Mouse (Mus musculus): ENCODE measurements around the gene Exosc5. TPM values are rescaled to one million over a fixed set of nuclear protein-coding genes. Genes with fewer than 3 reads are reported as not detected.

Exosc5 gene
- polyA plus RNA-seq, 1 experiment, result 42.3 TPM

GRCm38 (mm10) chr7:25681341-25682231 lies 22.6 kb downstream of the Exosc5 start:
- TF ChIP-seq POLR2A (IDR thresholded peaks at IDR 0.05; ENCODE audit: borderline replicate concordance, insufficient read depth, low read length), result no peak
- no peak for TF ChIP-seq CTCF (IDR thresholded peaks at IDR 0.05; ENCODE audit: borderline replicate concordance, insufficient read depth, low read depth, low read length)
- H3K27me3 ChIP-seq (ENCODE audit: control insufficient read depth, insufficient read depth, low read length), result no peaks in the 10 kb centered on the region; the same call in 1 of the 2 replicates
- H3K4me3 ChIP-seq (replicated peaks; ENCODE audit: insufficient read depth, low read depth, low read length), result no peak overlapping the region
- H3K27ac ChIP-seq (ENCODE audit: insufficient read depth, low read length), result no peak overlapping the region
- 50% methylated on average over 15 of the region's 15 CpGs for WGBS
- H3K4me1 ChIP-seq (ENCODE audit: control insufficient read depth, insufficient read depth, low read length), result peaks cover 6% of the 10 kb centered on the region; the same call in 1 of the 2 replicates
- no peak for DNase-seq

DNA sequence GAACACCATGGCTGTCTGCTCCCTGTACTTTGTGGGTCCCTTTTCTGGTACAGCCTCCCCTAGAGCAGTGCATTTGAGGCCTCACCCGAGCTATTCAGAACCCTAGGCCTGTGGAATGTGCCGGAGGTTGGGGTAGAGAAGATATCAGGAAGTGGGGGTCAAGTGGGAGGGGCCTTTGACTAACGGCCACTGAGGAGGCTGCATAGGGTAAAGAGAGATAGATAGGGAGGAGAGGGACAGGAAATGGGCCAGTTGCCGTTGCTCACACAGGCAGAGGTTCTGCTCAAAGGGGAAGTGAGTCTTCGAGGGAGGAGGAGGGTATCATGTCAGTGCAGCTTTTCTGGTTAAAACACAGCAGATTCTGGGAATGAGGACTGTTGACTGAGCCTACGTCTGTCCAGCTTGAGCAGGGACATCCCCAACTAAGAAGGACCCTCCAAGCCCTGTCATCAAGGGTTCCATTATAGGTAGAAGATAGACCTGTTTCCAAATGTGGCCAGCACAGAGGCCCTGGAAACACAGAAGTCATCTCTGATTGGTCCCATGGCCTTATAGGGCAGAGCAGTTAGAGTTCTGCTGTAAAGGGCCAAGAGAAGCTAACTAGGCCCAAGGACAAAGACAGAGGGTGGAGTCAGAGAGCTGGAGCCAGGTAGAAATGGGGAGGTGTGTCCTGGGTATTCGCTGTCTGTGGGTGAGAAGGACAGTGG lies 24.7 kb downstream of the Exosc5 start:
- no peak for DNase-seq
- 87% methylated on average over 7 of the region's 7 CpGs for WGBS
- Histone ChIP-seq H3K4me3 (replicated peaks; ENCODE audit: insufficient read depth, low read depth, low read length) (no peak overlapping the region), H3K27me3 (ENCODE audit: control insufficient read depth, insufficient read depth, low read length) (peaks cover 5% of the 10 kb centered on the region; the same call in 1 of the 2 replicates), H3K27ac (ENCODE audit: insufficient read depth, low read length) (no peak overlapping the region), H3K4me1 (ENCODE audit: control insufficient read depth, insufficient read depth, low read length) (peaks cover 5% of the 10 kb centered on the region; the same call in 1 of the 2 replicates)
- TF ChIP-seq POLR2A (IDR thresholded peaks at IDR 0.05; ENCODE audit: borderline replicate concordance, insufficient read depth, low read length) (no peak), CTCF (IDR thresholded peaks at IDR 0.05; ENCODE audit: borderline replicate concordance, insufficient read depth, low read depth, low read length) (no peak)

DNA sequence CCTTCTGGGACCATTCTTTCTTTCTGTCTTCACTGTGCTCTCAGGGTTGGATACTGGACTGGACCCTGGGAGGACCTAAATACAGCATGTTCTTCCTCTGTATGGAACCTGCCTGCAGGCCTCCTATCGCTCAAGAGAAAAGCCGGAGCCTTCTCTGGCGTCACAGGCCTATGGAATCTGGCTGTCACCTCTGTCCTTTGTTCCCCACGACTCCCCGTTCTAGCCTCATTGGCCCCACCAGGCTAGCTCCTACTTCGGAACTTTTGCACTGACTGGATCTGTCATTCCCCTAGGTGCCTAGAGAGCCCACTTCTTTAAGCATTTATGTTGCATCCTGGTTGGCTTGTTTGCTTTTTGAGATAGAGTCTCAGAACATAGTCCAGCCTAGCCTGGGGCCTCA lies 25.7 kb downstream of the Exosc5 start:
- Histone ChIP-seq H3K4me1 (ENCODE audit: control insufficient read depth, insufficient read depth, low read length) (peaks cover 5% of the 10 kb centered on the region; the same call in 1 of the 2 replicates), H3K27ac (ENCODE audit: insufficient read depth, low read length) (no peak overlapping the region), H3K4me3 (replicated peaks; ENCODE audit: insufficient read depth, low read depth, low read length) (no peak overlapping the region), H3K27me3 (ENCODE audit: control insufficient read depth, insufficient read depth, low read length) (peaks cover 5% of the 10 kb centered on the region; the same call in 1 of the 2 replicates)
- TF ChIP-seq CTCF (IDR thresholded peaks at IDR 0.05; ENCODE audit: borderline replicate concordance, insufficient read depth, low read depth, low read length), result no peak
- no peak for TF ChIP-seq POLR2A (IDR thresholded peaks at IDR 0.05; ENCODE audit: borderline replicate concordance, insufficient read depth, low read length)
- 91% methylated on average over 6 of the region's 6 CpGs for whole genome bisulfite sequencing
- DNase-seq, result no peak

- no peak for TF ChIP-seq CTCF (IDR thresholded peaks at IDR 0.05; ENCODE audit: borderline replicate concordance, insufficient read depth, low read depth, low read length)
- no peak for TF ChIP-seq POLR2A (IDR thresholded peaks at IDR 0.05; ENCODE audit: borderline replicate concordance, insufficient read depth, low read length)
- Histone ChIP-seq H3K27me3 (ENCODE audit: control insufficient read depth, insufficient read depth, low read length) (peaks cover 5% of the 10 kb centered on the region; the same call in 1 of the 2 replicates), H3K4me1 (ENCODE audit: control insufficient read depth, insufficient read depth, low read length) (peaks cover 5% of the 10 kb centered on the region; the same call in 1 of the 2 replicates), H3K27ac (ENCODE audit: insufficient read depth, low read length) (no peak overlapping the region), H3K4me3 (replicated peaks; ENCODE audit: insufficient read depth, low read depth, low read length) (no peak overlapping the region)
- DNase-seq, result no peak
- WGBS, result 85% methylated on average over 21 of the region's 21 CpGs
These were observed 27.0 kb downstream of the Exosc5 start for GRCm38 (mm10) chr7:25685926-25686470.

DNA sequence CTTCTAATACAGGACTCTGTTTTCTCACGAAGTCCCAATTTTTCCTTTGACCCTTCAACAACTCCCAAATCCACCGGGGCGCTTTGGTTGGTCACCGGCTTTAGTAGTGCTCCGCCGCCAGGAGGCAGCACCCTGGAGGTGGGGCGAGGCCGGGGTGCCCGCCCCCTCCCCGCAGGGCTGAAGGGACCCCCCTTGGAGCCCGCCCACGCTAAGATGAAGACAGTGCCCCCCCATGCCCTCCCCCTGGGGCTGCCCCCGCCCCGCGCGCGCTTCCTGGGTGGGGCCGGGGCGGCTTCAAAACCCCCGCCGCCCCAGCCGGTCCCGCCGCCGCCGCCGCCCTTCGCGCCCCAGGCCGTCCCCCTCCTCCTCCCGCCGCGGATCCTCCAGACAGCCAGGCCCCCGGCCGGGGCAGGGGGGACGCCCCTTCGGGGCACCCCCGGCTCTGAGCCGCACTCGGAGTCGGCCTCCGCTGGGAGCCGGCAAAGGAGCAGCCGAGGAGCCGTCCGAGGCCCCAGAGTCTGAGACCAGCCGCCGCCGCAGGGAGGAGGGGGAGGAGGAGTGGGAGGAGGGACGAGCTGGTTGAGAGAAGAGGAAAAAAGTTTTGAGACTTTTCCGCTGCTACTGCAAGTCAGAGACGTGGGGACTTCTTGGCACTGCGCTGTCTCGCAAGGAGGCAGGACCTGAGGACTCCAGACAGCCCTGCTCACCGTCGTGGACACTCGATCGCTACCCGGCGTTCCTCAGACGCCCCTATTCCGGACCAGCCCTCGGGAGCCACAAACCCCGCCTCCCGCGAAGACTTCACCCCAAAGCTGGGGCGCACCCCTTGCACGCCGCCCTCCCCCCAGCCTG lies 27.9 kb downstream of the Exosc5 start, which contains the start of gene Tgfb1:
Gene Tgfb1, plus strand, starts transcription at position 323 of the 852 bp plus-strand sequence.
- H3K27ac ChIP-seq (ENCODE audit: insufficient read depth, low read length), result no peak within 1 kb of the TSS
- no peak for TF ChIP-seq POLR2A (IDR thresholded peaks at IDR 0.05; ENCODE audit: borderline replicate concordance, insufficient read depth, low read length)
- peak; percentile 27; the same call in 1 of the 2 replicates for TF ChIP-seq CTCF (IDR thresholded peaks at IDR 0.05; ENCODE audit: borderline replicate concordance, insufficient read depth, low read depth, low read length)
- 2% methylated on average over 55 of the region's 69 CpGs for whole genome bisulfite sequencing
- H3K4me3 ChIP-seq (replicated peaks; ENCODE audit: insufficient read depth, low read depth, low read length), result peak within 1 kb of the TSS; percentile 46
- peaks cover 3% of the 10 kb centered on the region; the same call in 1 of the 2 replicates for H3K4me1 ChIP-seq (ENCODE audit: control insufficient read depth, insufficient read depth, low read length)
- peaks cover 5% of the 10 kb centered on the region; the same call in 1 of the 2 replicates for H3K27me3 ChIP-seq (ENCODE audit: control insufficient read depth, insufficient read depth, low read length)
- no peak for DNase-seq

DNA sequence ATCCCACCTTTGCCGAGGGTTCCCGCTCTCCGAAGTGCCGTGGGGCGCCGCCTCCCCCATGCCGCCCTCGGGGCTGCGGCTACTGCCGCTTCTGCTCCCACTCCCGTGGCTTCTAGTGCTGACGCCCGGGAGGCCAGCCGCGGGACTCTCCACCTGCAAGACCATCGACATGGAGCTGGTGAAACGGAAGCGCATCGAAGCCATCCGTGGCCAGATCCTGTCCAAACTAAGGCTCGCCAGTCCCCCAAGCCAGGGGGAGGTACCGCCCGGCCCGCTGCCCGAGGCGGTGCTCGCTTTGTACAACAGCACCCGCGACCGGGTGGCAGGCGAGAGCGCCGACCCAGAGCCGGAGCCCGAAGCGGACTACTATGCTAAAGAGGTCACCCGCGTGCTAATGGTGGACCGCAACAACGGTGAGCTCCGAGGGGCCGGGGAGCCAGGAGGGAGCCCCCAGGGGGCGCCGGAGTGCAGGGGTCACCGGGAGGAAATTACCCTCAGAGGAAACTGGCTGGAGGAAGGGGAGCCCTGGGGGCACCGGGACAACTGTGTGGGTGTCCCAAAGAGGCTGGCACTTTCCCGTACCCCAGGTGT lies 28.9 kb downstream of the Exosc5 start:
- DNase-seq, result peak in 1 of 2 experiments; percentile 39
- TF ChIP-seq POLR2A (IDR thresholded peaks at IDR 0.05; ENCODE audit: borderline replicate concordance, insufficient read depth, low read length), result no peak
- Histone ChIP-seq H3K4me3 (replicated peaks; ENCODE audit: insufficient read depth, low read depth, low read length) (peak overlapping the region; percentile 33), H3K27ac (ENCODE audit: insufficient read depth, low read length) (no peak overlapping the region), H3K4me1 (ENCODE audit: control insufficient read depth, insufficient read depth, low read length) (peaks cover 3% of the 10 kb centered on the region; the same call in 1 of the 2 replicates), H3K27me3 (ENCODE audit: control insufficient read depth, insufficient read depth, low read length) (peaks cover 5% of the 10 kb centered on the region; the same call in 1 of the 2 replicates)
- 1% methylated on average over 47 of the region's 47 CpGs for WGBS

Data from cerebellum, adult 2 months (tissue).